Mouse (Mus musculus) heart, adult 2 months (tissue): ENCODE data around the gene Blm.

Experiments used
- CTCF ChIP-seq: fragments of 200-600 bp; IDR thresholded peaks from 2 replicates; pipeline ENCODE4 v1.8.1; 2022; ENCODE audit warnings: antibody characterized with exemption, mild to moderate bottlenecking, moderate library complexity
- POLR2A ChIP-seq: fragments of 200-500 bp; IDR thresholded peaks from 2 replicates; pipeline ENCODE4 v1.6.1; 2011; ENCODE audit warnings: mild to moderate bottlenecking, low read depth, low read length, control low read depth; ENCODE audit not compliant: insufficient read depth

DNA sequence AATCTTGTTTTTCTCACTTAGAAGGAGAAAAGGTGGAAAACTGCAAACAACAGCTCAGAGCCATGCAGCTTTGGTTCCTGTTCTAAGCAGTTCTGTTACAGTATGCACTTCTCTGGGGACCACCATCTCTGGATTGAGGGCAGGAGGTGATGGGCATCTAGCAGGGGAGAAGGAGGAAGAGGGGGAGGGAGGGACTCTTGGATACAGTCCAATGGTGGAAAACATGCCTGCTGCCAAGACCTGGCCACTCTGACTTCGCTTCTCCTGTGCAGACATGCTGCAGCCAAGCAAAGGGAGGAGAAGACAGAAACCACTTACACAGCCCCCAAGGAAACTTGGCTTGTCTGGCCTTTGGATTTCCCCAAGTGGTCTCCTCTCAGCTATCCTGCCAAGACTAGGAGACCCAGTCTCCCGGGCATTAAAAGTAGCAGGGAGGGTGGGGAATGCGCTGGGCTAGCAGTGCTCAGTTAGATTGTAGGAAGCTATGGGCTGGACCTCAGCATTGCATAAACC, 77.0 kb downstream of the Blm start:
- TF ChIP-seq CTCF (no peak), POLR2A (no peak)
